Mouse (Mus musculus) bone marrow, adult 2 months (tissue): Measurements from ENCODE around the gene Fthl17b.
"Not testable (repeated sequence)": the region's sequence is repeated elsewhere in the genome, so short reads cannot be mapped to it uniquely, and the experiment has no call there.

Experiments
- CTCF ChIP-seq: fragments of 200-500 bp; IDR thresholded peaks from 2 replicates; pipeline ENCODE4 v1.5.1; 2011; ENCODE audit warnings: low read length, control low read depth; ENCODE audit not compliant: control insufficient read depth, insufficient read depth
- POLR2A ChIP-seq: fragments of 200-500 bp; IDR thresholded peaks from 2 replicates; pipeline ENCODE4 v1.6.1; 2011; ENCODE audit warnings: low read depth, mild to moderate bottlenecking, control low read depth, low read length, borderline replicate concordance; ENCODE audit not compliant: control insufficient read depth

DNA sequence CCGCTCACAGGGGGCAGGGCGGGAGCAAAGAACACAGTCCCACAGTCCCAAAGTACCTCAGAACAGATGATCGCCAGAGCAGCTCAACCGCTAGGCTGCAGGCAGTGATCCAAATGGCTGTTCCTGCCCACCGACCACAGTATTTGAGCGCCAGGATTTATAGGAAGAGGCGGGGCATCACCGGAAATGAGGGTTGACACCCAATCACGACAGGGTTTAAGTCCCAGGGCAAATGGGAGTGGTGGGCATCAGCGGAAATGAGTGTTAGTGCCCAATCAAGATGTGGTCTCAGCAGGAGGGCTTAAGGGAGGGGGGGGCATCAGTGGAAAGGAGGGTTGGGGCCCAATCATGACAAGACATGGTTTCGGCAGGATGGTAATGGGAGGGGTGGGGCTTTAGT, 13.7 kb upstream of the Fthl17b start, which contains the start of gene Fthl17c:
- not testable (repeated sequence) for TF ChIP-seq CTCF, POLR2A
